Mouse (Mus musculus) intestine, embryonic 14.5 days (tissue): ENCODE data around the gene Srsf6. TPM values are rescaled to one million over a fixed set of nuclear protein-coding genes. Genes with fewer than 3 reads are reported as not detected.

Experiments used
- ATAC-seq: fragments of 200-750 bp; cut with Nextera tagmentation; replicated peaks from 2 replicates; pipeline ENCODE4 v1.8.0; 2017; ENCODE audit warnings: low read depth, moderate number of reproducible peaks, moderate TSS enrichment, moderate library complexity; ENCODE audit not compliant: low FRiP score, low TSS enrichment
- DNase-seq: peaks from one replicate; pipeline ENCODE4 v3.0.0-alpha.2; 2018; ENCODE audit warnings: low spot score
- H3K27ac ChIP-seq: fragments of 300-500 bp; sonication (generic); 2 replicates; pipeline ENCODE4 v1.5.1; 2014; ENCODE audit warnings: low read depth, mild to moderate bottlenecking, control low read depth
- H3K27me3 ChIP-seq: fragments of 300-500 bp; sonication (generic); replicated peaks from 2 replicates; pipeline ENCODE4 v1.6.1; 2014; ENCODE audit warnings: low read length, control low read depth; ENCODE audit not compliant: control insufficient read depth, insufficient read depth
- H3K36me3 ChIP-seq: fragments of 300-500 bp; sonication (generic); 2 replicates; pipeline ENCODE4 v1.6.1; 2014; ENCODE audit warnings: low read length, control low read depth; ENCODE audit not compliant: control insufficient read depth, insufficient read depth
- H3K4me1 ChIP-seq: fragments of 300-500 bp; sonication (generic); replicated peaks from 2 replicates; pipeline ENCODE4 v1.6.1; 2014; ENCODE audit warnings: low read length, control low read depth, mixed read lengths; ENCODE audit not compliant: control insufficient read depth, insufficient read depth
- H3K4me2 ChIP-seq: fragments of 300-500 bp; sonication (generic); 2 replicates; pipeline ENCODE4 v1.6.1; 2014; ENCODE audit warnings: low read length
- H3K4me3 ChIP-seq: fragments of 300-500 bp; sonication (generic); 2 replicates; pipeline ENCODE4 v1.5.1; 2014; ENCODE audit warnings: low read depth, low read length, control low read depth, mixed read lengths
- H3K9ac ChIP-seq: fragments of 300-500 bp; sonication (generic); 2 replicates; pipeline ENCODE4 v1.6.1; 2014; ENCODE audit warnings: mild to moderate bottlenecking, low read length
- H3K9me3 ChIP-seq: fragments of 300-500 bp; sonication (generic); 2 replicates; pipeline ENCODE4 v1.6.1; 2016; ENCODE audit warnings: low read length, control low read depth; ENCODE audit not compliant: control insufficient read depth
- WGBS: fragments of 180-500 bp; shearing (Covaris S2); extraction: QIAGEN DNeasy Blood & Tissue Kit; methylation state at CpG from one replicate; pipeline ENCODE4 v1.1.7; 2014; 5-methylcytosine and 5-hydroxymethylcytosine counted together
- polyA plus RNA-seq: library from polyadenylated mRNA; unstranded; fragments of >200 nt; fragmentation: Nextera tagmentation; extraction: Ambion mirVana; gene quantifications from 2 replicates; pipeline ENCODE4 v1.2.1, GENCODE M21; 2014

Gene Srsf6
- polyA plus RNA-seq, 1 experiment from 2014 or later = 193 TPM

GRCm38 (mm10) chr2:162927918-162928585 lies 3.3 kb upstream of the Srsf6 start:
- Histone ChIP-seq H3K9ac (no peak overlapping the region), H3K4me3 (no peak overlapping the region), H3K9me3 (no peaks in the 10 kb centered on the region), H3K4me1 (peaks cover 7% of the 10 kb centered on the region; the same call in 1 of the 2 replicates), H3K27me3 (peaks cover 3% of the 10 kb centered on the region; the same call in 1 of the 2 replicates), H3K36me3 (peaks cover 5% of the 10 kb centered on the region), H3K4me2 (no peak overlapping the region), H3K27ac (no peak overlapping the region)
- 66% methylated on average over 3 of the region's 3 CpGs for WGBS
- ATAC-seq = no peak
- no peak for DNase-seq

GRCm38 (mm10) chr2:162929704-162930103 lies 1.6 kb upstream of the Srsf6 start:
- WGBS = 70% methylated on average over 3 of the region's 3 CpGs

GRCm38 (mm10) chr2:162930516-162931122 lies 709 bp upstream of the Srsf6 start:
- Histone ChIP-seq H3K27ac (peak overlapping the region; percentile 99), H3K9ac (peak overlapping the region; percentile 100), H3K4me3 (peak overlapping the region; percentile 81), H3K4me1 (peaks cover 9% of the 10 kb centered on the region; the same call in 1 of the 2 replicates), H3K4me2 (peak overlapping the region; percentile 79), H3K27me3 (peaks cover 3% of the 10 kb centered on the region; the same call in 1 of the 2 replicates), H3K9me3 (no peaks in the 10 kb centered on the region), H3K36me3 (peaks cover 31% of the 10 kb centered on the region)
- DNase-seq (no peak), ATAC-seq (peak; percentile 14; the same call in 1 of the 2 replicates)
- WGBS = 1% methylated on average over 18 of the region's 18 CpGs

More at GRCm38 (mm10) chr2:162929704-162930103, 1.6 kb upstream of the Srsf6 start:
- H3K27ac ChIP-seq = no peak overlapping the region
- H3K4me2 ChIP-seq = no peak overlapping the region
- peaks cover 9% of the 10 kb centered on the region; the same call in 1 of the 2 replicates for H3K4me1 ChIP-seq
- no peaks in the 10 kb centered on the region for H3K9me3 ChIP-seq
- ATAC-seq (no peak), DNase-seq (no peak)
- H3K4me3 ChIP-seq = no peak overlapping the region
- H3K27me3 ChIP-seq = peaks cover 3% of the 10 kb centered on the region; the same call in 1 of the 2 replicates
- peaks cover 22% of the 10 kb centered on the region for H3K36me3 ChIP-seq
- H3K9ac ChIP-seq = no peak overlapping the region

GRCm38 (mm10) chr2:162931674-162932650 lies 634 bp downstream of the Srsf6 start:
- Histone ChIP-seq H3K27ac (peak overlapping the region; percentile 99), H3K9ac (peak overlapping the region; percentile 100), H3K36me3 (peaks cover 44% of the 10 kb centered on the region), H3K9me3 (no peaks in the 10 kb centered on the region), H3K4me1 (peaks cover 9% of the 10 kb centered on the region; the same call in 1 of the 2 replicates), H3K4me3 (peak overlapping the region; percentile 81), H3K4me2 (peak overlapping the region; percentile 86), H3K27me3 (peaks cover 3% of the 10 kb centered on the region; the same call in 1 of the 2 replicates)
- ATAC-seq (peak; percentile 44), DNase-seq (peak; percentile 84)
- WGBS = under 1% methylated on average over 100 of the region's 103 CpGs

- 41% methylated on average over 4 of the region's 4 CpGs for WGBS
- Histone ChIP-seq H3K9ac (peak overlapping the region; percentile 100), H3K9me3 (no peaks in the 10 kb centered on the region), H3K4me3 (peak overlapping the region; percentile 81), H3K4me1 (peaks cover 9% of the 10 kb centered on the region; the same call in 1 of the 2 replicates), H3K27me3 (peaks cover 3% of the 10 kb centered on the region; the same call in 1 of the 2 replicates), H3K27ac (no peak overlapping the region), H3K4me2 (peak overlapping the region; percentile 86), H3K36me3 (peaks cover 51% of the 10 kb centered on the region)
- no peak for ATAC-seq
- DNase-seq = peak; percentile 58
Measured at GRCm38 (mm10) chr2:162932706-162933105, 1.4 kb downstream of the Srsf6 start.

- H3K9me3 ChIP-seq = no peaks in the 10 kb centered on the region
- H3K27me3 ChIP-seq = no peaks in the 10 kb centered on the region
- H3K4me3 ChIP-seq = no peak overlapping the region
- peaks cover 9% of the 10 kb centered on the region; the same call in 1 of the 2 replicates for H3K4me1 ChIP-seq
- no peak overlapping the region for H3K4me2 ChIP-seq
- 90% methylated on average over 19 of the region's 19 CpGs for WGBS
- DNase-seq (no peak), ATAC-seq (no peak)
- peaks cover 68% of the 10 kb centered on the region for H3K36me3 ChIP-seq
- no peak overlapping the region for H3K27ac ChIP-seq
- H3K9ac ChIP-seq = no peak overlapping the region
Measured at GRCm38 (mm10) chr2:162934421-162934820, 3.1 kb downstream of the Srsf6 start.

GRCm38 (mm10) chr2:162935700-162936099 lies 4.4 kb downstream of the Srsf6 start:
- Histone ChIP-seq H3K9me3 (no peaks in the 10 kb centered on the region), H3K9ac (no peak overlapping the region), H3K4me2 (no peak overlapping the region), H3K27ac (no peak overlapping the region), H3K4me1 (peaks cover 7% of the 10 kb centered on the region; the same call in 1 of the 2 replicates), H3K36me3 (peaks cover 80% of the 10 kb centered on the region), H3K4me3 (no peak overlapping the region), H3K27me3 (no peaks in the 10 kb centered on the region)
- no peak for ATAC-seq
- 95% methylated on average over 3 of the region's 3 CpGs for WGBS
- DNase-seq = no peak

- Histone ChIP-seq H3K27me3 (peaks cover 19% of the 10 kb centered on the region), H3K9me3 (no peaks in the 10 kb centered on the region), H3K4me1 (no peaks in the 10 kb centered on the region; the same call in 1 of the 2 replicates), H3K4me3 (no peak overlapping the region), H3K36me3 (peaks cover 63% of the 10 kb centered on the region), H3K4me2 (no peak overlapping the region), H3K9ac (no peak overlapping the region), H3K27ac (no peak overlapping the region)
- DNase-seq (no peak), ATAC-seq (no peak)
- 78% methylated on average over 1 of the region's 1 CpGs for WGBS
Measured at GRCm38 (mm10) chr2:162939562-162939961, 8.2 kb downstream of the Srsf6 start.
